Mouse (Mus musculus): Measurements from ENCODE around the gene Papln.
A peak's percentile ranks its signal among the peaks of the same experiment; 100 is the strongest.

Gene Papln

DNA sequence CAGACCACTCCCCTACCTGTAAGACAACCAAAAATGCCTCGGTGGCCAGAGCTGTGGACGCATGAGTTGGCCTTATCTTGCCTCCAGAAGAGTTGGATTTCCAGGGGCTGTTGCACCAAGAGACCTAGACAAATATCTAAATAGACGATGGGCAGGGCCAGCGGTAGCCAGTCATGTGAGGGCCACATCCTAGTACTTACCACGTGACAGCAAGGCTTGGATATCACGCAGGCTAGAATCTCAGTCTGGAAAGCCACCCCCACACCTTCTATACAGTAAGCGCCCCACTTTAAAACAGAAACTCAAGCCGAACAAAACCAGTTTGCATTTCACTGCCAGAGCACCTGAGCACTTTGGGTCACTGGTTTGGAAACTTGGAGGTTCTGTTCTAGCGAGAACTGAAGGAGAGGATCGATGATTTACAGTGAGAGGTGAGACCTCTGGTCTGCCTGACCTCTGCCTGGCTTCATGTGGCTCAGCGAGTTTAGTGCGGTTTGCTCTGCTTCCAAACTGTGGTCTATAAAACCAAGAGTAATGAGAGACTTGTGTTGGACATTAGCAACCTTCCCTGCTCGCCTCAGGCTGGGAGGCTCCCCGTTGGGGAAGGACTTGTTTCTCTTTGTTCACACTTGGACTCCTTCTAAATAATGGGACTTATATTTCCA lies 4.9 kb downstream of the Papln start:
- DNase-seq: no peak

- DNase-seq: no peak
Observed at GRCm38 (mm10) chr12:83770418-83771256, 7.2 kb downstream of the Papln start.

- no peak for DNase-seq
Observed at GRCm38 (mm10) chr12:83775621-83776020, 12.2 kb downstream of the Papln start.

GRCm38 (mm10) chr12:83776766-83777165 lies 13.3 kb downstream of the Papln start:
- DNase-seq: no peak

- DNase-seq: no peak
Observed at GRCm38 (mm10) chr12:83780181-83780580, 16.7 kb downstream of the Papln start.

GRCm38 (mm10) chr12:83781204-83781603 lies 17.8 kb downstream of the Papln start:
- DNase-seq: no peak

DNA sequence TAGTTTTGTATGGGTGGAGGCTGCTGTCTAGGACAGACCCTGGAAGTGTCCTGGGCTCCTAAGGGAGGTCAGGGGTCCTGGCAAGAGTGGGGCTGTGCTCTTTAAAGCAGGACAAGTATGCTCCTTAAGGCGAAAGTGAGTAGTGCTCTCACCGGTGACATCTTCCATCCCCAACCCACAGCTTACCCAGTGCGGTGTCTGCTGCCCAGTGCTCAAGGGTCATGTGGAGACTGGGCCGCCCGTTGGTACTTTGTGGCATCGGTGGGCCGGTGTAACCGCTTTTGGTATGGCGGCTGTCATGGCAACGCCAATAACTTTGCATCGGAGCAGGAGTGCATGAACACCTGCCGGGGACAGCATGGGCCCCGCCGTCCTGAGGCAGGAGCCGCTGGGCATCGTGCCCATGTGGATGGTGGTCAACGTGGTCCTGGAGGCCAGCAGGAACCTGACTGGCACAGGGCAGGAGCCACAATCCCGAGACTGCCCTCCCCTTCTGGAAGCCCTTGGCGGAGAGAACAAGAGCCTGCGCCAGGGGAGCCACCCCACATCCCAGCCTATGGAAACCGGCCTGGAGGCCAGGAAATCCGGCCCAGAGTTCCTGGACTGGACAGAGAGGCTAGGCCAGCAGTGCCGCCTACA lies 18.3 kb downstream of the Papln start:
- no peak for DNase-seq

DNA sequence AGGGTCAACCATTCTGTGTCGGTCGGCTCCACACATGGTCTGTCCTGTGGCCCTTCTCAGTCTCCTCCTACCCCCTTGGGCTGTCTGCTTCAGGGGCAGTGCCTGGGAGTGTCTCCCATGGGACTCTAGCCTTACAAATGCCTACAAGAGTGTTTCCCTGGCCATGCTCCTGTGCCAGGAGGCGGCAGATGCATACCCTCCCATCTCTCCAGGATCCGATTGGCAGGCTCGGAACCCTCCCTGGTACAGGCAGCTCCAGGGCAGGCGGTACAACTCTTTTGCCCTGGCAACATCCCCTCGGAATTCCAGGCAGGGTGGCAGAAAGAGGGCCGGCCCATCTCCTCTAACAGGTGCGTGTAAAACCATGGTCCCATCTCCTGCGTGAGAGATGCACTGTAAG lies 19.2 kb downstream of the Papln start:
- DNase-seq: no peak

GRCm38 (mm10) chr12:83785305-83785704 lies 21.9 kb downstream of the Papln start:
- DNase-seq: no peak

- DNase-seq: no peak
Observed at GRCm38 (mm10) chr12:83789051-83789780, 25.8 kb downstream of the Papln start.

- no peak for DNase-seq
Observed at GRCm38 (mm10) chr12:83789781-83790140, 26.3 kb downstream of the Papln start.

GRCm38 (mm10) chr12:83790749-83791148 lies 27.3 kb downstream of the Papln start:
- no peak for DNase-seq

GRCm38 (mm10) chr12:83791737-83792136 lies 28.3 kb downstream of the Papln start:
- no peak for DNase-seq

- no peak for DNase-seq
Observed at GRCm38 (mm10) chr12:83792706-83793410, 29.4 kb downstream of the Papln start.

GRCm38 (mm10) chr12:83795051-83795450 lies 31.6 kb downstream of the Papln start:
- DNase-seq: no peak

GRCm38 (mm10) chr12:83795586-83795985 lies 32.2 kb downstream of the Papln start:
- no peak for DNase-seq

DNA sequence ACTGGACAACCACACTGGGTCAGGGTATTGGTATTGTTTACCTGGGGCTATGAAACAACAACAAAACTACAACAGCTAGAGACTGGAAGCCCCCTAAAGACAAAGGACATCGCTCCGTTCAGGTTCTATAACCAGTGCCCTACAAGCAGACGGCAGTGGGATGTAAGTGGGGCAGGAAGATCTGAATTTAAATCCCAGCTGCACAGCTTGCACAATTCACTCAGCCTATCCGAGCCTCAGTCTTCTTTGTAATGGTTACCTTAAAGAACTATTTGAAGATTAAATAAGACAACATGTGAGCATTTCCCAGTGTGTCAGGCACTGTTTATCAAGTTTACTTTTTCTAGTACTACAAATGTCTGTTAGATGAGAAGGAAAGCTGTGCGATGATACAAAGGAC lies 34.9 kb downstream of the Papln start:
- DNase-seq: no peak

DNA sequence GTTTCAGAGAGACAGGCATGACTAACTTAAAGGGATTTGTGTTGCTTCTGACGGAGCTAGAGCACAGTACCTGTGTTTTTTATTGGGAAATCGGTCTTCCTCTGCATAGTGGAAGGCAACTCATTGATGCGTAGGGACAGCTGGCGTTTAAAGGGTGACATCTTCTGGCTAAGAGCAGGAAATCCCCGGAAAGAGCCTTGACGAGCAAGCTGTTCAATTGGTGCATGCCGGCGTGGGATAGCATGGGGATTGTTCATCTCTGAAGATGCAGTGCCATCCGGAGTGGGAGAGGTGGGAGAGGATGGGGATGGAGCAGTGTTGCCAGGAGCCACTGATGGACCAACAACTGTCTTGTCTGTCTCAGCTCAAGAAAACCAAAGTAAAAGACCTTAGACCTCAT lies 37.5 kb downstream of the Papln start:
- DNase-seq: peak; percentile 65

- DNase-seq: no peak
Observed at GRCm38 (mm10) chr12:83803641-83804040, 40.2 kb downstream of the Papln start.

DNA sequence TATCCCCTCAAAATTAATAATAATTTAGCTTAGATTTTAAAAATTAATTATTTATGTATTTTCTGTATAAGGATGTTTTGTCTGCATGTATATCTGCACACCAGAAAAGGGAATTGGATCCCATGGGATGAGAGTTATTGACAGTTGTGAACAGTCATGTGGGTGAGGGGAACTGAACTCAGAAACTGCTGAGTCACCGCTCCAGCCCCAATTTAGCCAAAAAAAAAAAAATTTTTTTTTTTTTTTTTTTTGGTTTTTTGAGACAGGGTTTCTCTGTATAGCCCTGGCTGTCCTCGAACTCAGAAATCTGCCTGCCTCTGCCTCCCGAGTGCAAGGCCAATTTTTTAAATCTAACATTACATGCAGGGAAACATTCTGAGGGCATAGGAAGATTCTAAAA lies 48.5 kb downstream of the Papln start:
- DNase-seq: no peak

- no peak for DNase-seq
Observed at GRCm38 (mm10) chr12:83816616-83817015, 53.2 kb downstream of the Papln start.

GRCm38 (mm10) chr12:83830424-83830823 lies 67.0 kb downstream of the Papln start:
- DNase-seq: no peak

DNA sequence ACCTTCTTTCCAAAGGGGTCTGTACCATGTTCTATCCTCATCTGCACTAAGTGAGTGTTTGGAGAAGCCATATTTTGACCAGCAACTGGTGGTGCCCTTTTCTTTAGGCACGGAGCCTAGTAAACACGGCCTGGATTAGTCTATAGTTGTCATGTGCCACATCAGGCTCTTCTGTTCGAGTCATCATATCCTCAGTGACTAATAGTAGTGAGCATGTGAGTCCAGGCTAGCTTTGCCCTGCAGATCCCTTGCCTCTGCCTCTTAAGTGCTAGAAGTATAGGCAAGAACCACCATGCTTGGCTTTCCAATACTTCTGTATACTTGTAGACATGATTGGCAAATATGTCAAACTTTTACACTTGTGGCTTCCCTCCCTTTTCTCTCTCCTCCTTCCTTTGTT lies 70.5 kb downstream of the Papln start:
- DNase-seq: no peak

Measured in right cerebral cortex, adult 18-20 months (tissue).